Mouse (Mus musculus) urinary bladder, postnatal 10 days (tissue): ENCODE results near the gene Cldn4.
"Not testable (repeated sequence)": the region's sequence is repeated elsewhere in the genome, so short reads cannot be mapped to it uniquely, and the experiment has no call there.

Experiments
- DNase-seq: peaks from one replicate; pipeline ENCODE4 v3.0.0; 2022; ENCODE audit warnings: low spot score

The Cldn4 gene

GRCm38 (mm10) chr5:134946857-134947255 is at the start of gene Cldn4:
Gene Cldn4, minus strand, starts transcription at chr5:134946934.
- no peak for DNase-seq

DNA sequence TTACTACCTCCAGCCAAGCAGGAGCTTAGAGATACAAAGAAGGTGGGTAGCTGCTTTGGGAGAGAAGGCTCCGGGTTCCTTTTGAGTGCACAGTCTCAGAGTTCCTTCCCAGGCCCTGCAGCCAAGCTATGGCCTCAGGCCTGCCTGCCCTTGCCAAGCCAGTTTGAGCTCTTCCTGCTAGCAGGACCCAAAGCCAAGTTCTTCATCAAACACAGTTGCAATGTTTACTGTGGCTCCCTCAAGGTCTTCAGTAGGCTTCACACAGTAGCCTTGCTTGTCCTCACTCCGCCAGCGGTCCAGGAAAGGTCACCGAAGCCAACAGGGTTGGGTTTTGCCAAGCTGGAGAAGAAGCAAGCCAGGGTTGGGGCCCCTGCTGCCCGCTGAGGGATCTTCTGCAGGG is 45.8 kb upstream of the Cldn4 start:
- DNase-seq: no peak

DNA sequence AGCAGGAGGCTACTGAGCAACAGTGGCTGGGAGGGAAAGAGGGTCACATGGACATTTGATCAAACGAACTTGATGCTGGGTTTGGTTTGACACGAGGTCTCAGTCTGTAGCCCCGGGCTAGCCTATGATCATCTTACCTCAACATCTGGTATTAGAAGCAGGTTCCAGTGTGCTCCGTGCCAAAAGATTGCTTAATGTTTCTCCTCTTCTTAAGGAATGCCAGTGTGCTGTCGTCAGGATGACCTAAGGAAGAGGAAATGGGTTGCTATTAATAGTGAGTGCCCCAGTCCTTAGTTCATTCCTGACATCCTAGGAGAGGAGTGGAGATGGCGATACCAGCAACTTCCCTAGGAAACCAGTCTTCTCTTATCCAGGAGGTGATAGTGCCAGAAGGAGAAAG is 43.0 kb upstream of the Cldn4 start:
- no peak for DNase-seq

- no peak for DNase-seq
These were observed 42.4 kb upstream of the Cldn4 start for GRCm38 (mm10) chr5:134989166-134989565.

DNA sequence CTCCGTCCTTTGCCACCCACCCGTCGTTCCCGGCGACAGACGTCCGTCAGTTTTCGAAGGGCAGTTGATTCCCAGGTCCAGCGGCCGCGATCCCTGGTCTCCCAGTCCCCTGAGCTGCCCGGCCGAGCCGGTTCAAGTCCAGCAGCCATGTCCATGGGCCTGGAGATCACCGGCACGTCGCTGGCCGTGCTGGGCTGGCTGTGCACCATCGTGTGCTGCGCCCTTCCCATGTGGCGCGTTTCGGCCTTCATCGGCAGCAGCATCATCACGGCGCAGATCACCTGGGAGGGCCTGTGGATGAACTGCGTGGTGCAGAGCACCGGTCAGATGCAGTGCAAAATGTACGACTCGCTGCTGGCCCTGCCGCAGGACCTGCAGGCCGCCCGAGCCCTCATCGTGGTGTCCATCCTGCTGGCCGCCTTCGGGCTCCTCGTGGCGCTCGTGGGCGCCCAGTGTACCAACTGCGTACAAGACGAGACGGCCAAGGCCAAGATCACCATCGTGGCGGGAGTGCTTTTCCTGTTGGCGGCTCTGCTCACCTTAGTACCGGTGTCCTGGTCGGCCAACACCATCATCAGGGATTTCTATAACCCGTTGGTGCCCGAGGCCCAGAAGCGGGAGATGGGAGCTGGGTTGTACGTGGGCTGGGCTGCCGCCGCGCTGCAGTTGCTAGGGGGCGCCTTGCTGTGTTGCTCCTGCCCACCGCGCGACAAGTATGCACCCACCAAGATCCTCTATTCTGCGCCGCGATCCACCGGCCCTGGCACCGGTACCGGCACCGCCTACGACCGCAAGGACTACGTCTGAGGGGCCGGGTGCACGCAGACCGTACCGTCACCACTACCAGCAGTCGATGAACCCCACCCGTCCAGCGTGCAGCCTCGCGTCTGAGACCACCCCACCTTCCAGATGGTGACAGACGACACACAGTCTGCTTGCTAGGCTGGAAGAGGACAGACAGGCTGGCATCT is 39.8 kb upstream of the Cldn4 start:
- DNase-seq: no peak

DNA sequence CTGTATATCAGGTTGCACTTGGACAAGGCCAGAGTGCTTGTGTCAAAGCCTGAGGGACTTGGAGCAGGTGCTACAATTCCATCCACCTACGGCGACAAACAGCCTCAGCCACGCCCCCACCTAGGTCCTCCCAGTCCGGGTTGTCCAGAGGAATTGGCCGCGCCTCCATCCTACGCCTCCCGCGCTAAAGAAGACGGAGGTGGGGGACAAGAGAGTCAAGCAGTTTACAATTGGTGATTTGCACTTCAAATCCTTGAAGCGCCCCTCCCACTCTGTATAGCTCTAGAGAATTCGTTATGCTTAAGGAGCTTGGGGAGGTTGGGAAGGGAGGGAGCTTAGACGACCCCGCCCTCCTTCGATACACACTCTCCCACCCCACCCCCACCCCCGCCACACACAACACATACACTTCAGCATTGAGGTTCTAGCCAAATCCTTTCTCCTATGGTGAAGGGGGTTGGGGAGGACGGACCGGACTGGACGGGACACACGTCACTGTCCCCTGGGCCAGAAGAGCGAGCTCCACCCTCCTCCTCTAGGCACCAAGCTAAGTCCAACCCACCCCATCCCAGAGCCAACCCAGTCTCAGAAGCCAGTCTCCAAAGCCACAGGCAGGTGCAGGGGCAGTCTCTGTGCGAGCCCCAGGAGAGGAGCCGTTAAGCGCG is 39.0 kb upstream of the Cldn4 start, which contains the start of gene Cldn3:
Gene Cldn3 (plus strand): TSS at position 582 of the 665 bp plus-strand sequence.
- DNase-seq: no peak

DNA sequence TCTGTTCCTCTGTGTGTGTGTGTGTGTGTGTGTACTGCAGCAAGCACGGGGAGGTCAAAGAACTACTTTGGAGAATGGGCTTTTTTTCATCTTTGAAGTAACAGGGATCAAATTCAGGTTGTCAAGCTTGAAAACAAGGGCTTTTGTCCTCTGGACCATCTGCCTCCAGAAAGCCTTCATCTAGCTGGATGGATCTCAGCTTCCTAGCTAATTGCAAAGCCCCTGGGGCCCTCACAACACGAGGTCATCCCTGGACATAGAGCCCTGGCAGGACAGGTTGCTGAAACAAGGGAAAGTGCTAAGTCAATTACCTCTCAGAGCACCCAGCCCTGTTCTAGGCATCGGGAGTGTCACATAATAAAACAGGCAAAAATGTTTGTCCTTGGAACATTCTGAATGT is 37.0 kb upstream of the Cldn4 start:
- DNase-seq: no peak

GRCm38 (mm10) chr5:134983111-134983510 is 36.4 kb upstream of the Cldn4 start:
- DNase-seq: no peak

GRCm38 (mm10) chr5:134981149-134981548 is 34.4 kb upstream of the Cldn4 start:
- no peak for DNase-seq

DNA sequence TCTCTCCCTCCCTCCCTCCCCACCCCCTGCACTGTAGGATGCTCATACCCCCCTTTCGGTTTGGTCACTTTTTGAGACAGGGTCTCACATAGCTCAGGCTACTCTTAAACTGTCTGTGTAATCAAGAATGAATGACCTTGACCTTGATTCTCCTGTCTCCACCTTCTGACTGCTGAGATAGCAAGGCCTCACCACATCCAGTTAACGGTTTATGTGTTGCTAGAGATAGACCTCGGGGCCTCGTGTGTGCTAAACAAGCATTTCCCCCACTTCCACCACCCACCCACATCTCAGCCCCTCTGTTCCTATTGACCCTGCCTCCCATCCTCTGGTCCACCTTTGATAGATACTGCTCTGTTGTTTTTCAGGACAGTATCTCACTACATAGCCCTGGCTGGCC is 31.1 kb upstream of the Cldn4 start:
- no peak for DNase-seq

DNA sequence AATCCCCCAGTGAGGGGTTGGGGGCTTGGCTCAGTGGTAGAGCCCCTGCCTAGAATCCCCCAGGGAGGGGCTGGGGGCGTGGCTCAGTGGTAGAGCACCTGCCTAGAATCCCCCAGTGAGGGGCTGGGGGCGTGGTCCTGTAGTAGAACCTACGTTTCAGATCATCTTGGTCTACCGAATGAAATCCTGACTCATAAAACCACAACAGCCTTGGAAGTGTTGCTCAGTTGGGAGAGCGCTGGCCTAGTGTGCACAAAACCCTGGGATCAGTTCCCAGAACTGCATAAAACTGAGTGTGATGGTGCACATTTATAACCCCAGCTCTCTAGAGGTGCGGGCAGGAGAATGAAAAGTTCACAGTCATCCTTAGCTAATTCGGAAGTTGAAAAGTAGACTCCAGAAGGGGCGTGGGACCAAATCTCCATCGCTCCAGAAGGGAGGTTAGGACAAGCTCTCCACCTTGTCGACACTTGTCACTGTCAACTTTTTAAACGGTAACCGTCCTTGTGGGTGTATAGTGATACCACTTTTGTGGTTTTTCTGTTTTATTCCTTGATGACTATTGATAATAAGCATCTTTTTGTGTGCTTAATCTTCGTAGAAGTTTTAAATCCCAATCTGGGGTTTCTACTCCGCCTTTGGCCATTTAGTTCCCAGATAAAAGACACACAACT is 30.0 kb upstream of the Cldn4 start:
- no peak for DNase-seq

- no peak for DNase-seq
These were observed 29.4 kb upstream of the Cldn4 start for GRCm38 (mm10) chr5:134976164-134976563.

- DNase-seq: no peak
These were observed 28.2 kb upstream of the Cldn4 start for GRCm38 (mm10) chr5:134974921-134975320.

- no peak for DNase-seq
These were observed 27.6 kb upstream of the Cldn4 start for GRCm38 (mm10) chr5:134974294-134974693.

DNA sequence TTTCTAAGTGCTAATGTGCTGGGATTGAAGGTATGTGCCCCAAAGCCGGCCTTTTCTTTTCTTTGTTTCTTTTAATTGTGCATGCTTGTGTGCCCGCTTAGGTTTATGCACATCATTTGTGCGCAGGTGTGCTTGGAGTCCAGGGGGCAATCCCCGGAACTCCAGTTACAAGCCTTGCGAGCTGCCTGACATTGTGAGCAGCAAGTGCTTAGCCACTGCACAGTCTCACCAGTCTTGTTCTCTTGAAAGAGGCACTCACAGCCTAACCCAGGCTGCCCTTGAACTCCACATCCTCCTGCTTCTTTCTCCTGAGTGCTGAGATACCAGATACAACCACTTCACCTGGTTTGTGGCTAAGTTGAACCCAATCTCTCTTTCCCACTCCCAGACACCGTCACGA is 26.8 kb upstream of the Cldn4 start:
- DNase-seq: no peak

DNA sequence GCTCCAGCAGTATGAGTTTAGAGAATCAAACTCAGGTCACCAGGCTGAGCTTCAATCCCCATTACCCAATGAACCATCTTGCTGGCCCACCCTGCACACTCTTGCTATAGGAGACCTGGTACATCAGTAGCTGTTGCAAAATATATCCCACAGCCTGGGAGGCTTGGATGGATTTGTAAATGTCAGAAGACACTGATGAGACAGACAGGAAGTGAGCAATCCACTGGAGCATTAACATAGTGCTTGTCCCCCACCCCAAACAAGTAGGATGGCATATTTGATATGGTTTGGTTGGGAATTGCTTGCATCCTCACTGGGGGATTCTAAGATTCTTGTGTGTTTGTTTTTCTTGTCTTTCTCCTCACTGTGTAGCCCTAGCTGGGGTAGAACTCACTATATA is 26.3 kb upstream of the Cldn4 start:
- DNase-seq: no peak

- DNase-seq: no peak
These were observed 23.9 kb upstream of the Cldn4 start for GRCm38 (mm10) chr5:134970671-134971070.

- no peak for DNase-seq
These were observed 20.6 kb upstream of the Cldn4 start for GRCm38 (mm10) chr5:134967164-134967944.

GRCm38 (mm10) chr5:134965852-134966821 is 19.4 kb upstream of the Cldn4 start:
- no peak for DNase-seq

- no peak for DNase-seq
These were observed 18.7 kb upstream of the Cldn4 start for GRCm38 (mm10) chr5:134965473-134965851.

- DNase-seq: not testable (repeated sequence)
These were observed 17.9 kb upstream of the Cldn4 start for GRCm38 (mm10) chr5:134964655-134965054.
